Mouse (Mus musculus): ENCODE results near the gene Psmd1.

GRCm38 (mm10) chr1:86183577-86184263 lies 119.5 kb downstream of the Psmd1 start:
- TF ChIP-seq CTCF (IDR thresholded peaks at IDR 0.05; ENCODE audit: low read depth, low read length) (no peak), POLR2AphosphoS5 (IDR thresholded peaks at IDR 0.05; ENCODE audit: insufficient replicate concordance, low read depth, low read length) (no peak)

Measured in G1E (cell line).